Mouse (Mus musculus) cerebellum, adult 2 months (tissue): Measurements from ENCODE around the gene H2afj.

Experiments used
- CTCF ChIP-seq: fragments of 200-500 bp; IDR thresholded peaks from 2 replicates; pipeline ENCODE4 v1.5.1; 2011; ENCODE audit warnings: low read depth, mild to moderate bottlenecking, control low read depth, low read length, moderate library complexity, borderline replicate concordance; ENCODE audit not compliant: insufficient read depth
- POLR2A ChIP-seq: fragments of 200-500 bp; IDR thresholded peaks from 2 replicates; pipeline ENCODE4 v1.6.1; 2011; ENCODE audit warnings: low read length, control low read depth, borderline replicate concordance; ENCODE audit not compliant: insufficient read depth

- no peak for TF ChIP-seq CTCF
- TF ChIP-seq POLR2A: no peak
These were observed 12.9 kb upstream of the H2afj start for GRCm38 (mm10) chr6:136795110-136795509.
